Mouse (Mus musculus): ENCODE measurements at regions not wholly inside any gene's neighbourhood (a gene's known extent, or its start where the extent isn't known, plus 50 kb on each side); places are given as distances from the start of the nearest gene placed in this dataset.
A peak's percentile ranks its signal among the peaks of the same experiment; 100 is the strongest.

DNA sequence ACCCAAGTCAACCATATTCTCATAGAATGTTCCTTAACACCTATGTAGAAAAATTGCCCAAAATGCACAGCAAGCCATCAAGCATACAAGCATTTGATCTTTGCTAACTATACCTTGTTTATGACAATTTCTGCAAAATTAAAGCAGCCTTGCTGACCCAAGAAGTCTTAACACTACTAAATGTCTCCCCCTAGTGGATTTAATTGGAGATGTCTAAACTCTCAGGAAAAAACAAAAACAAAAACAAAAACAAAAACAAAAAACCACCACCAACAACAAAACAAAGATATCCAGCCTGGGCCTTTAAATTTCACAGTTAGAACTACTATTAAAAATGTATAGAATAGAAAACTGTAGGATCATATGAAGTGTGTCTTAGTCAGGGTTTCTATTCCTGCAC lies 69.8 kb upstream of the Nudt7 start:
- peak; percentile 37 for DNase-seq (ENCODE audit: low spot score)

DNA sequence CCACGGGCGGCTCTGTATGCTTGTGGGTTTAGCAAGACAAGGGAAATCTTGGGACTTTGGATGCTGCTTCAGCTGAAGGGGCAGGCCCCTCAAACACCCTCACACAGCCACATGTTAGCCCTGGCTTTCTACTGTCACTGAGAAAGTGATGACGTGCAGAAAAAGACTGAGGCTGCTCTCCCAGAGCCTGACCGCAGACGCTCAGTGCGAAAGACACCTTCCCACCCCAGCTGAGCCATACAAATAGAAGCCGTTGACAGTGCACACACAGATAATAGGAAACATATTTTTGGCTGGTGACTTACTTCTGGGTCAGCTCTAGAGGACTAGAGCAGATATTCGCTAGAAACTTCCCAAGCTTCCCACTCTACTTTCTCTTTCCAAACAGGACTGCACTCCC lies 61.0 kb upstream of the Nudt7 start:
- DNase-seq (ENCODE audit: low spot score) = no peak

DNA sequence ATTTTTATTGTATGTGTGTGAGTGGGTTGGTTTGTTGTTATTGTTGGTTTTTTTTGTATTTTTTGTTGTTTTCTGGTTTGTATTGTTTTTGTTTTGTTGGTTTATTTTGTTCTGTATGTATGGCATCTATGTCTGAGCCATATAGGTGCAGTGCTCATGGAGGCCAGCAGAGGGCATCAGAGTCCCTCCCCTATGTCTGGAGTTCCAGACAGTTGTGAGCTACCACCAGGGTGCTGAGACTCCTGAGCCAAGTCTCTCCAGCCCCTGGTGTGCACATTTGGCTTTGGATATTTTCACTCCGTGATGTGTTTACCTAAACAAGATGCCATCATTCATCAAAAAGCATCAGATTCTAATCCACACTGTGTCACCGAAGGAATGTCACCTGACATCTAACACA lies 59.2 kb upstream of the Nudt7 start:
- no peak for DNase-seq (ENCODE audit: low spot score)

DNA sequence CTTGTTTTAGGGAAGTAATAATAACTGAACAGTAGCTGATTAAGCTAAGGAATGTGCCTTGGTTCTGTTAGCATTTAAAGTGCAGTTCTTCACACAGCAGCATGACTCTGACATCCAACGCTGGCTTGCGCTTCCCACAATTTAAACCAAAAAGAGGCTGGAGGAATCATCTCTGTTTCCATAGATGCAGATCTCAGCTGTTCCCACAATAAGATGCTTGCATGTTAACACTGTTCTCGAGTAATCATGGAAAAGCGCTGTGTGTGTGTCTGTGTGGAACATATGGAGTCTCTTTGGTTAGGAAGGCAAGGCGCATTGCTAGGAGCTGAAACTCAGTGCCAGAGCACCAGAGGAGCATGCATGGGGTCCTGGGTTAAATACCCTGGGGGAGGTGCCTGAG lies 56.7 kb upstream of the Nudt7 start:
- no peak for DNase-seq (ENCODE audit: low spot score)

DNA sequence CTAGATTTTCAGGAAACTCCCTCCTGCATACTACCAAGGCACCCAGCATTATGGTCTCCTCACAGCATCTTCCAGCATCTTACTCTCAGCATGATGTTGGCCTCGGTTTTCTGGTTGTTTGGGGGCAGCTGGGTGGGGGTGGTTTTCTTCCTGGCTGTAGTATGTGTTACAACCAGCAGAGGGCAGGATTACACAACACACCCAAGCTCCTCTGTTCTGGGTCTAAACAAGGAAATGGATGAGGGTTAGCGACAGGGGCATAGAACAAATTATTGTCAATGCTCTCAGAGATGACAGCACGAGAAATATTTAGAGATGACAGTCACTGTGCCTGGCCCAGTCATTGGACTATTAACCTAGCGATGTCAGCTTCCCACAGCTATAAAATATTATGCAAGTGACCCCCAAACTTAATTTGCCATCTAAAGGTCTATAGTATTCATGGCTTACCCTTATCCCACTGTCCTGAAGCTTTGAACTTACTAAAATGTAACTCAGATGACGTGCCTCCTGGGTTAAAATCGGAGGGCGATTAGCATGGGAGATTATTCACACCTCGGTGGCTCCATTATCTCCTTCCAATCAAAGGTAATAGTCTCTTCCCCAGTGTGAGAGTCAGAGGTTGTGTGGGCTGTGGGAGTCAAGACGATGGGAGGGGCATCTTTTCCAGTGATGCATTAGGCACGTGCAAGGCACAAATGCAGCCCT lies 52.2 kb upstream of the Nudt7 start:
- peak; percentile 73 for DNase-seq (ENCODE audit: low spot score)

DNA sequence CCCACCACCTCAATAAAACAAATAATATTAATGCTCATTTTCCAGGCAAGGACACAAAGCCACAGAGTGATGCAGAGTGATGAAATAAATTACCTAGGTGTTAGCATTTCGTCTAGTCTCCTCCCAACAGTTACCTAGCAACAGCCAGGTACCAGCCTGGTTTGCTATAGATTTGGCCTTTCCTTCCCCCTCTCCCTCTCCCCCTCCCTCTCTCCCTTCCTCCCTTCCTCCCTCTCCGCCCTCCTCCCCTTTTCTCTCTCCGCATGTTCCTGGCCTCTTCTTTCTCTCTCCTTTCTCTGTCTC lies 51.6 kb upstream of the Nudt7 start:
- DNase-seq (ENCODE audit: low spot score) = no peak

Data from MN1 (cell line).